Mouse (Mus musculus) stomach, embryonic 16.5 days (tissue): ENCODE measurements at regions not wholly inside any gene's neighbourhood (a gene's known extent, or its start where the extent isn't known, plus 50 kb on each side); places are given as distances from the start of the nearest gene placed in this dataset.

Experiments
- ATAC-seq: fragments of 200-750 bp; cut with Nextera tagmentation; 2 replicates; pipeline ENCODE4 v1.8.0; 2017; ENCODE audit warnings: moderate number of reproducible peaks, moderate TSS enrichment; ENCODE audit not compliant: insufficient read depth, low FRiP score
- H3K27ac ChIP-seq: fragments of 300-500 bp; sonication (generic); 2 replicates; pipeline ENCODE4 v1.5.1; 2014; ENCODE audit warnings: low read length
- H3K27me3 ChIP-seq: fragments of 300-500 bp; sonication (generic); 2 replicates; pipeline ENCODE4 v1.6.1; 2014; ENCODE audit warnings: low read length, control low read depth, mixed read lengths; ENCODE audit not compliant: control insufficient read depth, insufficient read depth
- H3K36me3 ChIP-seq: fragments of 300-500 bp; sonication (generic); 2 replicates; pipeline ENCODE4 v1.6.1; 2014; ENCODE audit warnings: low read length; ENCODE audit not compliant: control insufficient read depth, insufficient read depth
- H3K4me1 ChIP-seq: fragments of 300-500 bp; sonication (generic); 2 replicates; pipeline ENCODE4 v1.6.1; 2014; ENCODE audit warnings: low read length, control low read depth, mixed read lengths; ENCODE audit not compliant: control insufficient read depth, insufficient read depth
- H3K4me2 ChIP-seq: fragments of 300-500 bp; sonication (generic); 2 replicates; pipeline ENCODE4 v1.6.1; 2014; ENCODE audit warnings: low read depth, low read length, mixed read lengths
- H3K4me3 ChIP-seq: fragments of 300-500 bp; sonication (generic); replicated peaks from 2 replicates; pipeline ENCODE4 v1.5.1; 2014; ENCODE audit warnings: mild to moderate bottlenecking, low read length
- H3K9ac ChIP-seq: fragments of 300-500 bp; sonication (generic); 2 replicates; pipeline ENCODE4 v1.6.1; 2014; ENCODE audit warnings: low read length
- H3K9me3 ChIP-seq: fragments of 300-500 bp; sonication (generic); replicated peaks from 2 replicates; pipeline ENCODE4 v1.6.1; 2016; ENCODE audit warnings: low read length, control low read depth; ENCODE audit not compliant: control insufficient read depth
- WGBS: fragments of 180-500 bp; shearing (Covaris S2); extraction: QIAGEN DNeasy Blood & Tissue Kit; methylation state at CpG from one replicate; pipeline ENCODE4 v1.1.7; 2014; 5-methylcytosine and 5-hydroxymethylcytosine counted together

GRCm38 (mm10) chr7:111374534-111374933 is 291.7 kb upstream of the Eif4g2 start:
- no peak overlapping the region for H3K4me2 ChIP-seq
- no peaks in the 10 kb centered on the region for H3K9me3 ChIP-seq
- whole genome bisulfite sequencing = 87% methylated on average over 7 of the region's 7 CpGs
- H3K9ac ChIP-seq = no peak overlapping the region
- H3K27ac ChIP-seq = no peak overlapping the region
- H3K36me3 ChIP-seq = no peaks in the 10 kb centered on the region
- ATAC-seq = no peak
- no peak overlapping the region for H3K4me3 ChIP-seq
- no peaks in the 10 kb centered on the region for H3K4me1 ChIP-seq
- no peaks in the 10 kb centered on the region for H3K27me3 ChIP-seq

- no peak for ATAC-seq
Observed at GRCm38 (mm10) chr7:111373380-111374173, 290.7 kb upstream of the Eif4g2 start.

GRCm38 (mm10) chr7:111370421-111370887 is 287.6 kb upstream of the Eif4g2 start:
- no peaks in the 10 kb centered on the region for H3K9me3 ChIP-seq
- H3K9ac ChIP-seq = no peak overlapping the region
- H3K4me2 ChIP-seq = no peak overlapping the region
- no peaks in the 10 kb centered on the region for H3K4me1 ChIP-seq
- H3K36me3 ChIP-seq = no peaks in the 10 kb centered on the region
- no peak overlapping the region for H3K4me3 ChIP-seq
- no peaks in the 10 kb centered on the region for H3K27me3 ChIP-seq
- 24% methylated on average over 2 of the region's 2 CpGs for WGBS
- no peak overlapping the region for H3K27ac ChIP-seq
- no peak for ATAC-seq

More at GRCm38 (mm10) chr7:111373380-111374173, 290.7 kb upstream of the Eif4g2 start:
- Histone ChIP-seq H3K27ac (no peak overlapping the region), H3K9me3 (no peaks in the 10 kb centered on the region), H3K4me3 (no peak overlapping the region), H3K36me3 (no peaks in the 10 kb centered on the region), H3K4me2 (no peak overlapping the region), H3K27me3 (no peaks in the 10 kb centered on the region), H3K4me1 (no peaks in the 10 kb centered on the region), H3K9ac (no peak overlapping the region)
- 62% methylated on average over 10 of the region's 10 CpGs for WGBS

- ATAC-seq = no peak
- WGBS = 62% methylated on average over 2 of the region's 2 CpGs
- H3K27ac ChIP-seq = no peak overlapping the region
Observed at GRCm38 (mm10) chr7:111368296-111369004, 285.6 kb upstream of the Eif4g2 start.

GRCm38 (mm10) chr7:111366951-111367653 is 284.3 kb upstream of the Eif4g2 start:
- Histone ChIP-seq H3K27ac (no peak overlapping the region), H3K9me3 (no peaks in the 10 kb centered on the region), H3K36me3 (no peaks in the 10 kb centered on the region), H3K27me3 (no peaks in the 10 kb centered on the region), H3K4me3 (no peak overlapping the region), H3K4me2 (no peak overlapping the region), H3K4me1 (no peaks in the 10 kb centered on the region), H3K9ac (no peak overlapping the region)
- peak; percentile 47; the same call in 1 of the 2 replicates for ATAC-seq
- 63% methylated on average over 4 of the region's 4 CpGs for WGBS

More at GRCm38 (mm10) chr7:111368296-111369004, 285.6 kb upstream of the Eif4g2 start:
- H3K4me3 ChIP-seq = no peak overlapping the region
- no peaks in the 10 kb centered on the region for H3K36me3 ChIP-seq
- H3K9me3 ChIP-seq = no peaks in the 10 kb centered on the region
- no peaks in the 10 kb centered on the region for H3K27me3 ChIP-seq
- no peak overlapping the region for H3K4me2 ChIP-seq
- H3K4me1 ChIP-seq = no peaks in the 10 kb centered on the region
- H3K9ac ChIP-seq = no peak overlapping the region

- Histone ChIP-seq H3K9me3 (no peaks in the 10 kb centered on the region), H3K4me1 (no peaks in the 10 kb centered on the region), H3K27ac (no peak overlapping the region), H3K27me3 (no peaks in the 10 kb centered on the region), H3K9ac (no peak overlapping the region), H3K4me3 (no peak overlapping the region), H3K36me3 (no peaks in the 10 kb centered on the region), H3K4me2 (no peak overlapping the region)
- WGBS = 70% methylated on average over 5 of the region's 5 CpGs
- no peak for ATAC-seq
Observed at GRCm38 (mm10) chr7:111365384-111365783, 282.6 kb upstream of the Eif4g2 start.

GRCm38 (mm10) chr7:111363206-111363605 is 280.4 kb upstream of the Eif4g2 start:
- Histone ChIP-seq H3K9ac (no peak overlapping the region), H3K4me1 (no peaks in the 10 kb centered on the region), H3K9me3 (no peaks in the 10 kb centered on the region), H3K27ac (no peak overlapping the region), H3K27me3 (no peaks in the 10 kb centered on the region), H3K36me3 (no peaks in the 10 kb centered on the region), H3K4me3 (no peak overlapping the region), H3K4me2 (no peak overlapping the region)
- 87% methylated on average over 5 of the region's 5 CpGs for WGBS
- ATAC-seq = no peak

GRCm38 (mm10) chr7:111362646-111363045 is 279.8 kb upstream of the Eif4g2 start:
- ATAC-seq = no peak
- Histone ChIP-seq H3K4me2 (no peak overlapping the region), H3K4me3 (no peak overlapping the region), H3K4me1 (no peaks in the 10 kb centered on the region), H3K9ac (no peak overlapping the region), H3K36me3 (no peaks in the 10 kb centered on the region), H3K27ac (no peak overlapping the region), H3K27me3 (no peaks in the 10 kb centered on the region), H3K9me3 (no peaks in the 10 kb centered on the region)
- WGBS = 75% methylated on average over 4 of the region's 4 CpGs
